Mouse (Mus musculus) midbrain, embryonic 14.5 days (tissue): ENCODE data around the gene Arl8b. TPM values are rescaled to one million over a fixed set of nuclear protein-coding genes. Genes with fewer than 3 reads are reported as not detected.

Source experiments
- polyA plus RNA-seq: library from polyadenylated mRNA; unstranded; fragments of >200 nt; fragmentation: Nextera tagmentation; extraction: Ambion mirVana; gene quantifications from 2 replicates; pipeline ENCODE4 v1.2.1, GENCODE M21; 2014

Arl8b gene
- polyA plus RNA-seq, 1 experiment from 2014 or later, result 113 TPM

Other genes with a start within 250 kb of the Arl8b start
- gene Bhlhe40, start 122.5 kb upstream of the Arl8b start, polyA plus RNA-seq, result 3.8 and 4.6 TPM in 2 replicates
- gene Edem1, start 45.5 kb downstream of the Arl8b start, polyA plus RNA-seq, result 7.3 and 8.3 TPM in 2 replicates